Mouse (Mus musculus): ENCODE data around the gene Hoga1. TPM values are rescaled to one million over a fixed set of nuclear protein-coding genes. Genes with fewer than 3 reads are reported as not detected.
A peak's percentile ranks its signal among the peaks of the same experiment; 100 is the strongest.

The Hoga1 gene
- 1 to 10 TPM; 7.4 to 8.6 TPM for total RNA-seq (2021)
- long read RNA-seq, experiment 1, partial matches to known transcripts: 1 of 1 reads
- long read RNA-seq, experiment 1, other reads (novel, unspliced or antisense): 0 of 1 reads
- long read RNA-seq, experiment 2, partial matches to known transcripts: 0 of 2 reads
- long read RNA-seq, experiment 2, other reads (novel, unspliced or antisense): 2 of 2 reads

GRCm38 (mm10) chr19:42045269-42046102 lies at the start of gene Hoga1:
TSS of gene Hoga1 (plus strand) at chr19:42045610.
- Histone ChIP-seq H3K27ac (0 out of 2 replicates have a peak within 1 kb of the TSS, but pooled peaks have one; percentile 28), H3K4me3 (peak within 1 kb of the TSS; percentile 52)
- DNase-seq (ENCODE audit: low spot score in 2 of 2): peak; percentile 42 to 52
- TF ChIP-seq CTCF (conservative IDR thresholded peaks at IDR 0.05): peak; percentile 76

- H3K4me3 ChIP-seq: no peak overlapping the region
- H3K27ac ChIP-seq: no peak overlapping the region
- TF ChIP-seq CTCF (conservative IDR thresholded peaks at IDR 0.05): no peak
- DNase-seq (ENCODE audit: low spot score in 2 of 2): no peak
Measured at GRCm38 (mm10) chr19:41997090-41997489, 48.3 kb upstream of the Hoga1 start.

GRCm38 (mm10) chr19:41998770-41999548 lies 46.5 kb upstream of the Hoga1 start:
- no peak for TF ChIP-seq CTCF (conservative IDR thresholded peaks at IDR 0.05)
- no peak overlapping the region for H3K27ac ChIP-seq

GRCm38 (mm10) chr19:41999688-42000283 lies 45.6 kb upstream of the Hoga1 start:
- Histone ChIP-seq H3K4me3 (no peak overlapping the region), H3K27ac (no peak overlapping the region)
- DNase-seq (ENCODE audit: low spot score in 2 of 2): no peak
- no peak for TF ChIP-seq CTCF (conservative IDR thresholded peaks at IDR 0.05)

More at GRCm38 (mm10) chr19:41998770-41999548, 46.5 kb upstream of the Hoga1 start:
- no peak for DNase-seq (ENCODE audit: low spot score in 2 of 2)
- H3K4me3 ChIP-seq: no peak overlapping the region

- no peak for DNase-seq (ENCODE audit: low spot score in 2 of 2)
- TF ChIP-seq CTCF (conservative IDR thresholded peaks at IDR 0.05): no peak
- H3K27ac ChIP-seq: no peak overlapping the region
- H3K4me3 ChIP-seq: no peak overlapping the region
Measured at GRCm38 (mm10) chr19:42000446-42000958, 44.9 kb upstream of the Hoga1 start.

GRCm38 (mm10) chr19:42001253-42001980 lies 44.0 kb upstream of the Hoga1 start:
- no peak for DNase-seq (ENCODE audit: low spot score in 2 of 2)
- Histone ChIP-seq H3K4me3 (no peak overlapping the region), H3K27ac (no peak overlapping the region)
- TF ChIP-seq CTCF (conservative IDR thresholded peaks at IDR 0.05): no peak

- TF ChIP-seq CTCF (conservative IDR thresholded peaks at IDR 0.05): no peak
- no peak for DNase-seq (ENCODE audit: low spot score in 2 of 2)
- H3K4me3 ChIP-seq: no peak overlapping the region
- no peak overlapping the region for H3K27ac ChIP-seq
Measured at GRCm38 (mm10) chr19:42004258-42004657, 41.2 kb upstream of the Hoga1 start.

- no peak overlapping the region for H3K27ac ChIP-seq
- no peak for TF ChIP-seq CTCF (conservative IDR thresholded peaks at IDR 0.05)
- DNase-seq (ENCODE audit: low spot score in 2 of 2): no peak
- H3K4me3 ChIP-seq: no peak overlapping the region
Measured at GRCm38 (mm10) chr19:42005616-42006015, 39.8 kb upstream of the Hoga1 start.

- no peak overlapping the region for H3K4me3 ChIP-seq
- no peak for DNase-seq (ENCODE audit: low spot score in 2 of 2)
- no peak overlapping the region for H3K27ac ChIP-seq
- no peak for TF ChIP-seq CTCF (conservative IDR thresholded peaks at IDR 0.05)
Measured at GRCm38 (mm10) chr19:42006568-42006967, 38.8 kb upstream of the Hoga1 start.

GRCm38 (mm10) chr19:42008586-42008985 lies 36.8 kb upstream of the Hoga1 start:
- no peak for TF ChIP-seq CTCF (conservative IDR thresholded peaks at IDR 0.05)
- DNase-seq (ENCODE audit: low spot score in 2 of 2): no peak
- Histone ChIP-seq H3K27ac (no peak overlapping the region), H3K4me3 (no peak overlapping the region)

- no peak for TF ChIP-seq CTCF (conservative IDR thresholded peaks at IDR 0.05)
- H3K4me3 ChIP-seq: no peak overlapping the region
- no peak for DNase-seq (ENCODE audit: low spot score in 2 of 2)
- H3K27ac ChIP-seq: no peak overlapping the region
Measured at GRCm38 (mm10) chr19:42009067-42009466, 36.3 kb upstream of the Hoga1 start.

- no peak for DNase-seq (ENCODE audit: low spot score in 2 of 2)
- no peak for TF ChIP-seq CTCF (conservative IDR thresholded peaks at IDR 0.05)
- Histone ChIP-seq H3K4me3 (no peak overlapping the region), H3K27ac (no peak overlapping the region)
Measured at GRCm38 (mm10) chr19:42010436-42010835, 35.0 kb upstream of the Hoga1 start.

Data from layer of hippocampus, adult 2 months (tissue).